Mouse (Mus musculus): ENCODE results near the gene Smndc1. TPM values are rescaled to one million over a fixed set of nuclear protein-coding genes. Genes with fewer than 3 reads are reported as not detected.

Gene Smndc1
- polyA plus RNA-seq (2016; fragmentation: Nextera tagmentation; extraction: Ambion mirVana) = 40.4 and 42.5 TPM in 2 replicates

DNA sequence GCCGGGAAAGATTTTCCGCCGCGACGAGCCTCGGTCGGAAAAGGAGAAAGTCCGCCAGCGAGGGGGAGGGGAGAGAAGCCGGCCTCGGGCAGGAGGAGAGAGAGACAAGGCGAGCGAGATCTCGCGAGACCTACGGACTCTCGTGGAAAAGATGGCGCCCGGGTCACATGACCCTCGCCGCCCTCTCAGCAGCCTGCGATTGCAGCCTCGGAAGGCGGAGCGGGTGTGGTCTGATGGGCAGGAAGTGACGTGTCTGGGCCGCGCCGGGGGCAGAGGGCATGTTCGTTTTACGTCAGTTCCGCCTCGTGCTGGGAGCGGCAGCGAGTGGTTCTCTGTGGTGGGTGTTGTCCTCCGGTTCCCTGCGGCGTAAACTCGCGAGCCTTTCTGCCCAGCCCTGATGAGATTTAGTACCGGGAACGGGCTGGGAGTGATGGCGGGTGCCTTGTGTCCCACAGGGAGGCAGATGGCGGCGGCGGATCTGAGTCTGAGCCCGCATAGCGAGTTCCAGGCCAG lies at the start of gene Smndc1:
Gene Smndc1 (minus strand): TSS at position 84 of the 513 bp plus-strand sequence.
- WGBS = under 1% methylated on average over 48 of the region's 48 CpGs
- ATAC-seq (ENCODE audit: low FRiP score, low read depth) = peak; percentile 99
- peak within 1 kb of the TSS; percentile 74 for H3K4me2 ChIP-seq (replicated peaks)
- peak within 1 kb of the TSS; percentile 99 for H3K4me3 ChIP-seq
- H3K36me3 ChIP-seq = peaks cover 28% of the 10 kb centered on the region
- H3K9me3 ChIP-seq = no peaks in the 10 kb centered on the region
- peaks cover 13% of the 10 kb centered on the region for H3K4me1 ChIP-seq
- H3K27me3 ChIP-seq (replicated peaks) = no peaks in the 10 kb centered on the region
- H3K27ac ChIP-seq = peak within 1 kb of the TSS; percentile 98
- H3K9ac ChIP-seq = peak within 1 kb of the TSS; percentile 99

DNA sequence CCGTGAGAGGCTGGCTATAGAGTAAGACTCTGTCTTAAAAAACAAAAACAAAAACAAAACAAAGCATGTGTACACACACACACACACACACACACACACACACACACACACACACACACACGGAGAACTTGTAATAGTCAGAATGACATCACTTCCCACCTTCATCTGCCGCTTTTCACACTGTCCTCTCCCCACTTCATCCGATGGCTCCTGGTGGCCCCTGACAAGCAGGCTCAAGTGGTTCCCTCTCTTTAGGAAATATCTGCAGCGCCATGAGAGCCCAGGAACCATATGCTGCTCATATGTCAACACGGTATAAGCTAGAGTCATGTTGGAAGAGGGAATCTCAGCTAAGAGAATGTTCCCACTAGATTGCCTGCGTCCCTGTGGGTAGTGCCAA lies 49.0 kb upstream of the Smndc1 start:
- Histone ChIP-seq H3K9ac (no peak overlapping the region), H3K9me3 (no peaks in the 10 kb centered on the region), H3K27ac (no peak overlapping the region), H3K36me3 (no peaks in the 10 kb centered on the region), H3K4me3 (no peak overlapping the region), H3K4me2 (replicated peaks) (no peak overlapping the region), H3K4me1 (peaks cover 20% of the 10 kb centered on the region), H3K27me3 (replicated peaks) (no peaks in the 10 kb centered on the region)
- ATAC-seq (ENCODE audit: low FRiP score, low read depth) = no peak
- WGBS = 83% methylated on average over 7 of the region's 7 CpGs

DNA sequence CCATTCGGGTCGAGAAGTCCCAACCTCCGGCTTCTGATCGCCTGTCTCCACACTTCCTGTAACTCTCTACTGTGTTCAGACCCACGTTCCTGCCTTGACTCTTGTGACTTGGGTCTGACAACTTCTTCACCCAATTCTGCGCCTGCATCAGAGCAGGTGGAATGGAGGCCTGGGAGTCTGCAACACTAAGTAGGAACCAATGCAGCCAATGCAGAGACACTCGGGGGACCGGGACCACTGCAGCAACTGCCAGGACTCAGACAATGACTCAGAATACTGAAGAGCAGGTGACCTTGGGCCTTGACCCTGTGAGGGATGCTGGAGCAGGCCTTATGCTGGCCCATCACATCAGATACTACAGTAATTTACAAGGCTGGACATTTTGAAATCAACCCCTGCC lies 47.6 kb upstream of the Smndc1 start:
- WGBS = 93% methylated on average over 8 of the region's 8 CpGs
- Histone ChIP-seq H3K4me1 (peaks cover 13% of the 10 kb centered on the region), H3K9me3 (no peaks in the 10 kb centered on the region), H3K4me2 (replicated peaks) (no peak overlapping the region), H3K36me3 (no peaks in the 10 kb centered on the region), H3K9ac (no peak overlapping the region), H3K4me3 (no peak overlapping the region), H3K27me3 (replicated peaks) (no peaks in the 10 kb centered on the region), H3K27ac (no peak overlapping the region)
- no peak for ATAC-seq (ENCODE audit: low FRiP score, low read depth)

DNA sequence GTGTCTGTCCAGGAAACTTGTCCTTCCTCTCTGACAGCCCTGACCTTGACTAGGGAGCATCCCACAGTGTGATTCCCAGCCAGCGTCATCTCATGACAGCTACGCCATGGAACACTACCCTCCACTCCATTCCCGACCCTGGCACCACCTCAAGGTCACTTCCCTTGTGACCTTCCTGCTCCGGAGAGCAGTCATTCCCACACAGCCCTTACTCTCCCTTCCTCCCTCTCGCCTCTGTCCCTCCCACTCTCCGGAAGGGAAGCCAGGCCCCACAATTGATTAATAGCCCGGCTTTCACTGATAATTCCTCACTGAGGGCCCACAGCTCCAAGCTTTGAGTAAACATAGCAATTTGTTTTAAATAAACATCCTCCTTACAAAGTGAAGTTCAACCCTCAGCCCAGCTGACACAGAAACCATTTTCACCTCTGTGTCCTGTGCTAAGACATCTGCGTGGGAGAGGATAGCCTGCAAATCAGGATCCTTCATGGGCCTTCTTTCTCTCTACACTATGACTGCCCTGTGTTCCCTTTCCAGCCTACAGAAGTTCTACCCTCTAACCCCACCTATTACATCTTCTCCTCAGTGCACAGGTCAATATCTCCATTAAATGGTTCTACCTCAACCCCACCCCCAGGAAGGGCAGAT lies 47.1 kb upstream of the Smndc1 start:
- H3K4me2 ChIP-seq (replicated peaks) = no peak overlapping the region
- no peak overlapping the region for H3K4me3 ChIP-seq
- H3K4me1 ChIP-seq = peaks cover 10% of the 10 kb centered on the region
- no peaks in the 10 kb centered on the region for H3K27me3 ChIP-seq (replicated peaks)
- H3K36me3 ChIP-seq = no peaks in the 10 kb centered on the region
- no peak for ATAC-seq (ENCODE audit: low FRiP score, low read depth)
- WGBS = 61% methylated on average over 8 of the region's 8 CpGs
- no peak overlapping the region for H3K27ac ChIP-seq
- H3K9me3 ChIP-seq = no peaks in the 10 kb centered on the region
- H3K9ac ChIP-seq = no peak overlapping the region

DNA sequence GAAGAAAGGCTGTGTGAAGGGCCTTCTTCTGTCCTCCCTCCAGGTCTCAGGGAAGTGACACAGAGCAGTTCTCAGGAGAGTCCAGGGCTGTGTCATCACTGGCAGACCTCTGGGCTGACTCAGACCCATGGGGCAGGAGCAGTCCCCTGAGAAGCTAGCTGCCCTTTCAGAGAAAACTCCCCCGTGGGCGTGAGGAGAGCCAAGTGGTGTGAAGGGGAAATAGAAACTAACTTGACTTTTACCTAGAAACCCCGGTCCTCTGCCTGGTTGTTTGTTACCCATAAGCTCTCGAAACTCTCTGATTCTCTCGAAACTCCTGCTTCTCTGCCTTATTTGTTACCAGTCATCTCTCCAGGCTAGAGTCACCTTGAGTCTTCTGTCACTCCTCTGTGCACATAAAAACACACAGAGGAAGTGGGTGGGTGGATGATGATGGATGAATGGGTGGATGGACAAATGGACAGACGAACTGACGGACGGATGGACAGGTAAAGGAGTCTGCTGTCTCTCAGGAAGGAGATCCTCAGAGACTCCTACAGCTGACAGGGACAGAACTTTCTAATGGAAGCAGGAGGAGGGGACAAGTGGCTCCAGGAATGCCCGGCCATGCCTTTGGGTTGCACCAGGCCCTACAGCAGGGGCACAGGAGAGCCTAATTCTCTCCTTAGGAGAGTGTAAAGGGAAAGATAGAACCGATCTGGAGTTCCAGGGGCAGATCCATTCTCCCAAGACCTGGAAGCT lies 43.7 kb upstream of the Smndc1 start:
- Histone ChIP-seq H3K27ac (no peak overlapping the region), H3K27me3 (replicated peaks) (no peaks in the 10 kb centered on the region), H3K9me3 (no peaks in the 10 kb centered on the region), H3K4me3 (no peak overlapping the region), H3K36me3 (no peaks in the 10 kb centered on the region), H3K9ac (no peak overlapping the region), H3K4me2 (replicated peaks) (no peak overlapping the region), H3K4me1 (peaks cover 6% of the 10 kb centered on the region; the same call in 1 of the 2 replicates)
- 81% methylated on average over 10 of the region's 10 CpGs for WGBS
- no peak for ATAC-seq (ENCODE audit: low FRiP score, low read depth)

DNA sequence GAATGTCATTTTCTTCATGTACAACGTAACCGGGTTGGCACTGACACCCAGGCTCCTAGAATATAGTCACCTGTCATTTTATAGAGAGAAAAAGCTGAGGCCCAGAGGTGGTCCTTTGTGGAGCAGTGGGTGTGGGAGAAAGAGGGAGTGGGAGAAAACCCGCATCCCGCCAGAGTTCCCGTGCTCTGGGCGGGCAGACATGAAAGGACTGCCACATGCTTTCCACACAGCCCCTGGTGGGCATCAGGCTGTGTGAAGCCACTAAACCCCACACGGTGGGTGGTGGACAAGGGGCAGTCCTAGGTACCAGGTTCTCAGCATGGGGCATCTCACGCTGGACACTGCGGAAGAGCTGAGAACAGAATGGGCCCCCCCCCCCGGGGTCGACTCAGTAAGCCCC lies 40.6 kb upstream of the Smndc1 start:
- no peak overlapping the region for H3K9ac ChIP-seq
- no peak overlapping the region for H3K27ac ChIP-seq
- H3K4me3 ChIP-seq = no peak overlapping the region
- WGBS = 86% methylated on average over 11 of the region's 11 CpGs
- no peak overlapping the region for H3K4me2 ChIP-seq (replicated peaks)
- H3K4me1 ChIP-seq = peaks cover 6% of the 10 kb centered on the region; the same call in 1 of the 2 replicates
- H3K9me3 ChIP-seq = no peaks in the 10 kb centered on the region
- ATAC-seq (ENCODE audit: low FRiP score, low read depth) = peak; percentile 38; the same call in 1 of the 2 replicates
- no peaks in the 10 kb centered on the region for H3K36me3 ChIP-seq
- H3K27me3 ChIP-seq (replicated peaks) = no peaks in the 10 kb centered on the region

DNA sequence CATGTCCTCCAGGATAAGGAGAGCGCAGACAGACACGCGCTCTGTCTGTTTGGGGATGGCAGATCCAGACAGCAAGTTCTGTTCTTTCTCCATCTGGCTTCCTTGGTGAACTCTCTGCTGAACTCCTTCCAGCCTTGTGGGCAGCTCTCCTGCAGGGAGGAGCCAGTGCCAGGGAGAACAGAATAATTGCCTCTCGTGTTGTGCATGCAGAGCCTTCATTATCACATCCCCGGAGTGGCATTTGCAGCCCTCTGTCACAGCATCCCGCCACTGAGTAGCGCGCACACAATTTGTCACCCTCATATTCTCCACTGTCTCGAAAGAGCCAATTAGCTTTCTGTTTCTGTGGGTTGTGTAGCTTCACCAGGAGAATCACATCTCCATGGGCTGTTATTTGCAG lies 40.0 kb upstream of the Smndc1 start:
- 43% methylated on average over 9 of the region's 9 CpGs for WGBS
- Histone ChIP-seq H3K4me3 (no peak overlapping the region), H3K9me3 (no peaks in the 10 kb centered on the region), H3K27me3 (replicated peaks) (no peaks in the 10 kb centered on the region), H3K36me3 (no peaks in the 10 kb centered on the region), H3K9ac (no peak overlapping the region), H3K4me1 (peaks cover 6% of the 10 kb centered on the region; the same call in 1 of the 2 replicates), H3K27ac (no peak overlapping the region), H3K4me2 (replicated peaks) (no peak overlapping the region)
- ATAC-seq (ENCODE audit: low FRiP score, low read depth) = peak; percentile 27; the same call in 1 of the 2 replicates

DNA sequence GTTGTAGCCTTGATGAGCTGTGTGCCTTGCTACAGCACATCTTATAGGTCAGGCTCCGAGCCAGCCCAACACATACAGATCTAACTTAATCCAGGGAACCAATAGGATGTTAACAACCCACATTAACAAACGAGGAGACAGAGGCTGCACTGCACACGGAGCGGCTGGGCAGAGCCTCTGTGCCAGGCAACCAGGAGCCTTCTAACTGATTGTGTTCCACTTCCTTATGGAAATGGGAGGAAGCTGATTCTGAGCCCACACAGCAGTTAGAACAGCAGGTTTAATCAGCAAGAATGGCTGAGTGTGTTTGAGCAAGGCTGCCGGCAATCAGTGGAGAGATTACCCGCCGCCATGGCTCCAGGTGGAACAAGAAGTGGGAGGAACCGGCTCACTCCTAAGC lies 37.4 kb upstream of the Smndc1 start:
- no peak for ATAC-seq (ENCODE audit: low FRiP score, low read depth)
- H3K4me3 ChIP-seq = no peak overlapping the region
- H3K27ac ChIP-seq = no peak overlapping the region
- H3K4me2 ChIP-seq (replicated peaks) = no peak overlapping the region
- H3K36me3 ChIP-seq = no peaks in the 10 kb centered on the region
- H3K27me3 ChIP-seq (replicated peaks) = no peaks in the 10 kb centered on the region
- WGBS = 70% methylated on average over 8 of the region's 8 CpGs
- H3K9ac ChIP-seq = no peak overlapping the region
- no peaks in the 10 kb centered on the region for H3K9me3 ChIP-seq
- H3K4me1 ChIP-seq = peaks cover 13% of the 10 kb centered on the region; the same call in 1 of the 2 replicates

DNA sequence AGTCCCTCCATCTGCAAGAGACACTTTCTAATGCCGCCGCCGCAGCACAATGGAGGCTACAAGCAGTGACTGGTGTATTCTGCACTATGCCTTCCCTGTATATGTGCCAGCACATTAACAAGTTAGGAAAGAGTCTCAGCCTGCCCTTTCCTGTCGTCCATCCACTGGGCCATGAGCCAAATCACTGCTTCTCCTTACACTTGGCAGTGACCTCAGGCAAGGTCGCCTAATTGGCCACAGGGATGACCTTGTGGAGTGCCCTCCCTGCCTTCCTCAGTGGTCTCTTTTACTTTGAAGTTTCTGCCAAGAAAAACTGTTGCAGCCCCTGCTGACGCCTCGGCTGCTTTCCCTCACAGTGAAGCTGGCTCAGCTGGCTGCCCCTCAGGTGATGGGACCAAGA lies 37.0 kb upstream of the Smndc1 start:
- Histone ChIP-seq H3K4me1 (peaks cover 13% of the 10 kb centered on the region; the same call in 1 of the 2 replicates), H3K4me2 (replicated peaks) (no peak overlapping the region), H3K9ac (no peak overlapping the region), H3K4me3 (no peak overlapping the region), H3K27ac (no peak overlapping the region), H3K36me3 (no peaks in the 10 kb centered on the region), H3K9me3 (no peaks in the 10 kb centered on the region), H3K27me3 (replicated peaks) (no peaks in the 10 kb centered on the region)
- ATAC-seq (ENCODE audit: low FRiP score, low read depth) = no peak
- 70% methylated on average over 7 of the region's 7 CpGs for WGBS

DNA sequence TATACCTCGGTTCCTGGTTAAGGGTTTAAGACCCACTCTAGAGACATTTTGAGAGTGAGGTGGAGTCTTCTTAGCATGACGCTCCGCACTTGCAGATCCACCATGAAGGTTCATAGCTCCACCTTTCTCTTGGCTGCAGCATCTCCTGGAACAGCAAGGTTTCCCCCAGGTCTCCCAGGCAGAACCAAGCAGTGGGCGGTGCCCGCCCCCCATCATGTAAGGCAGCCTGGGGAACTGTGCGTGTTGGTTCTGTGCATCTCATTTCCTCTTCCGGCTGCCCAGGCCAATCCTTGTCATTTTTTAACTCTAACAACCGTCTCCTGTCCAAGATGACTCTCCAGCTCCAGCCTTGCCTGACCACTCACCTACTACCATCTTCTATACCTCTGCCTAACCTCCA lies 35.4 kb upstream of the Smndc1 start:
- Histone ChIP-seq H3K9me3 (no peaks in the 10 kb centered on the region), H3K4me2 (replicated peaks) (no peak overlapping the region), H3K27ac (no peak overlapping the region), H3K27me3 (replicated peaks) (no peaks in the 10 kb centered on the region), H3K4me1 (peaks cover 17% of the 10 kb centered on the region), H3K9ac (no peak overlapping the region), H3K4me3 (no peak overlapping the region), H3K36me3 (no peaks in the 10 kb centered on the region)
- WGBS = 91% methylated on average over 8 of the region's 8 CpGs
- ATAC-seq (ENCODE audit: low FRiP score, low read depth) = no peak

DNA sequence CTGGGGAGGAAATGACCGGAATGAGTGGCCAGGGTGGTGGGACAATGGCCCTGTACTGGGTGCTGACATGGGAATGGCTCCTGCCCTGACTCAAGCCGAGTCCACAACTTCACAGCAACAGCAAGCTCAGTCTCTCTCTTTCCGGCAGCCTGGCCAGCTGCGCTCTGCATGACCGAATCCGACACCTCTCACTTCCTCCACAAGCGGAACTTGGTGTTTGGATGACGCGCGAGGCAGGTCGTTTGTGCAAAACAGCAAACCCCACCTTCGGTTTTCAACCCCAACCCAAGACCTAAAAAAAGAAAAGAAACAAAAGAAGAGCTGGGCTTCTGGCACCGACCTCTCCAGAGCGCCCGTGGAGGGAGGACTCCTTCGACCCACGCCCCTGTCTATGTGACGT lies 34.3 kb upstream of the Smndc1 start:
- Histone ChIP-seq H3K4me2 (replicated peaks) (no peak overlapping the region), H3K9me3 (no peaks in the 10 kb centered on the region), H3K36me3 (no peaks in the 10 kb centered on the region), H3K9ac (no peak overlapping the region), H3K4me3 (no peak overlapping the region), H3K27me3 (replicated peaks) (no peaks in the 10 kb centered on the region), H3K4me1 (peaks cover 13% of the 10 kb centered on the region), H3K27ac (no peak overlapping the region)
- no peak for ATAC-seq (ENCODE audit: low FRiP score, low read depth)
- WGBS = 68% methylated on average over 18 of the region's 18 CpGs

DNA sequence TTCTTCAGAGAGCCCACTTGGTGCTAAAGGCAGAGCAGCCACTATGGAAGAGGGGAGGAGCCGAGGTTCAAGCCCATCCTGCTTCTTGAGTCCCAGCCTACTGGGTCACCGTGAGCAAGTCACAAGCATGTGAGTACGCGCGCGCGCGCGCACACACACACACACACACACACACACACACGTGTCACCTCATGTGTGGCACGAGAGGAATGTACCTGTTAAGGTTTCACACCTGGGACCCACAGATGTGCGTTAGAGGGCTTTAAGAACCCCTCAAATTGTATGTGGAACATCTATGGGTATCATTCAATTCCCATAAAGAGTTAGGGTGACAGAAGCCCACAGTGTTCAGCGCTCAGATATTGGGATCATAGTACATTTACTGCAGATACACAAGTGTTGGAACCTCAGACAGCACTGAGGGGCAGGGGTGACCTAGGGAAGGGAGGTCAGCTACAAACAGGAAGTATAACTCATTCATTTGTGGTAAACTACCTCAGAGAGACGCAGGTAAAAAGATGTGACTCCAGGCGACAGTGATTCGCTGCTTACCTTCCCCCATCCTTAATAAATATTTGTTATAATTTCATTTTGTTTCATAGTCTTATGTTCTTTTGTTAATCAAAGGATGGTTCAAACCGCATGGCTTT lies 33.6 kb upstream of the Smndc1 start:
- Histone ChIP-seq H3K36me3 (no peaks in the 10 kb centered on the region), H3K4me3 (no peak overlapping the region), H3K9me3 (no peaks in the 10 kb centered on the region), H3K9ac (no peak overlapping the region), H3K4me2 (replicated peaks) (no peak overlapping the region), H3K4me1 (peaks cover 13% of the 10 kb centered on the region), H3K27ac (no peak overlapping the region), H3K27me3 (replicated peaks) (no peaks in the 10 kb centered on the region)
- WGBS = 68% methylated on average over 17 of the region's 17 CpGs
- ATAC-seq (ENCODE audit: low FRiP score, low read depth) = no peak
